Mouse (Mus musculus): ENCODE measurements around the gene Fam49a.

DNA sequence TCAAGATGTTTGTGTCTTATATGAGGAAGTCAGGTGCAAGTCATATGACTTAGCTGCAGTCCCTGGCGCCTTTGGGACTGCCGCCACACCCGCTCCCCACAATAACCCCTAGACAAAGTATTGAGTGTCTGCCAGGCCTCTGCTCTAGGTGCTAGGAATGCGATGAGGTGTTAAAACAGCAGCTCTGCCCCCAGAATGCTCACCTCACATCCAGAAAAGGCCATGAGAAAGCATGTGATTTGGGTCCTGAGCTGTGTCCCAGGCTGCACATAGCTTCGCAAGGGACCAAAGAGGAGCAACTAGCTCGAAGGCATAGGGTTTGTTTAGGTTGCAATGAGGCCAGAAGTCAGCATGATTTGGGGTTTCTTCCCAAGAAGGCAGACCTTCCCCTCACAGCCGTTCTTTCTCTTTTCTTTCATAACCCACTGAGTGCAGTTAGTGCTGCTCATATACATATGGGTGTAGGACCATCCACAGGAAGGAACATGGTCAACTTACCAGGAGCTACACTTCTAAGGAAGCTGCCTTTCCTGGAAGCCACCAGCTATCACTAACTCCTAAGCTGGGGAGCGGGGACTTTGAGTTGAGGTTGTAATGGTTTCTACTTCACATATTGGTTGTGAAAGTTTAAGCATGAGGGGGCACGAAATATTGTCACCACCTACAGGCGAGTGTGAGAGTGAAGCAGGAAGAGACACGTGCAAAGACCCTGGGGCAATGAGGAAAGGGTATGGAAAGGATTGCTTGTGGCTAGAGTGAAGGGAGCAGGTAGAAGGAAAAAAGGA lies 71.8 kb downstream of the Fam49a start:
- TF ChIP-seq CTCF (conservative IDR thresholded peaks at IDR 0.05; ENCODE audit: insufficient read depth, insufficient read length, low read depth, low read length): no peak
- no peak for TF ChIP-seq POLR2A (IDR thresholded peaks at IDR 0.05; ENCODE audit: low read depth, low read length)

Measured in kidney, adult 2 months (tissue).